Mouse (Mus musculus): ENCODE data around the gene Tlr6. TPM values are rescaled to one million over a fixed set of nuclear protein-coding genes. Genes with fewer than 3 reads are reported as not detected.

The Tlr6 gene
- total and polyA plus RNA-seq, 3 experiments = 0.72 to 4.6 (median 2.5) TPM

DNA sequence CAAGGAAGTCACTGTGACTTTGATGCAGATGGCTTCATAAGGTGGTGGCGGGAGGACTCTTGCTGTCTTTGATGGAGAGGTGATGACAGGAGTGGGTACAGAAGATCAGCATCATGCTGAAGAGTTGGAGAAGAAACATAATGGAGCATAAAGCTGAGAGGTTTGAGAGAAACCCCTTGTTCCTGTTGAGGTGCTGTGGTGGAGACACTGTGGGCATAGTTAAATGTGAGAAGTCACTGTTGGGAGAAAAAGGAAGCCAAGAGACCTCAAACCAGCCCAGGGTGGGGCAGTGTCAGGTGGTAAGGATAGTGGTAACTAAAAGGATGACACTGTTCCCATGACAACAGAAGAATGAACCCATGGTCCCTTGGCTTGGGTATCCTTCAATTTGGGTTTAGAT lies 30.0 kb upstream of the Tlr6 start:
- H3K4me2 ChIP-seq (ENCODE audit: insufficient read depth, low read depth, poor library complexity, severe bottlenecking) = no peak overlapping the region
- H3K27ac ChIP-seq (ENCODE audit: insufficient read depth, low read depth) = no peak overlapping the region
- DNase-seq (ENCODE audit: extremely low read depth) = no peak
- H3K4me1 ChIP-seq (ENCODE audit: control insufficient read depth in 1 of 2, insufficient read depth in 2 of 2) = peaks cover 2 to 8% of the 10 kb centered on the region in 2 experiments; a peak in 2 of 4 replicates
- TF ChIP-seq RCOR1 (conservative IDR thresholded peaks at IDR 0.05; ENCODE audit: low read depth, low read length) = no peak
- no peak for TF ChIP-seq UBTF (IDR thresholded peaks at IDR 0.05; ENCODE audit: low read depth, low read length)
- TF ChIP-seq MAZ (IDR thresholded peaks at IDR 0.05; ENCODE audit: low read depth, low read length) = no peak
- no peak for TF ChIP-seq IRF4 (IDR thresholded peaks at IDR 0.05; ENCODE audit: low read depth, low read length)
- TF ChIP-seq BHLHE40 (IDR thresholded peaks at IDR 0.05; ENCODE audit: low read depth, low read length) = no peak
- no peak for TF ChIP-seq CHD1 (IDR thresholded peaks at IDR 0.05; ENCODE audit: low read depth, low read length)
- TF ChIP-seq KAT2A (IDR thresholded peaks at IDR 0.05; ENCODE audit: insufficient replicate concordance, low read length) = no peak
- TF ChIP-seq USF2 (conservative IDR thresholded peaks at IDR 0.05; ENCODE audit: low read depth, low read length) = no peak
- no peak for TF ChIP-seq ZKSCAN1 (IDR thresholded peaks at IDR 0.05; ENCODE audit: borderline replicate concordance, low read depth, low read length)
- TF ChIP-seq CTCF (conservative IDR thresholded peaks at IDR 0.05 in 1 of 2, IDR thresholded peaks at IDR 0.05 in 1 of 2; ENCODE audit: low read depth in 2 of 2, low read length in 2 of 2) = no peak
- TF ChIP-seq JUN (IDR thresholded peaks at IDR 0.05; ENCODE audit: insufficient read depth, low read depth, low read length) = no peak
- TF ChIP-seq SMC3 (IDR thresholded peaks at IDR 0.05; ENCODE audit: low read depth, low read length) = no peak
- TF ChIP-seq GABPA (IDR thresholded peaks at IDR 0.05; ENCODE audit: insufficient replicate concordance, low read depth, low read length) = no peak
- no peak for TF ChIP-seq CHD2 (IDR thresholded peaks at IDR 0.05; ENCODE audit: low read length)
- H3K36me3 ChIP-seq (replicated peaks in 1 of 2; ENCODE audit: control insufficient read depth in 1 of 2, insufficient read depth in 1 of 2, low read length in 1 of 2) = no peaks in the 10 kb centered on the region
- in situ Hi-C loops (cut with MboI; ENCODE audit: low pct_ligation_motif_present, low pct_unique_long_range_greater_than_20kb, low sequenced_read_pairs) (no loop called here), dilution Hi-C loops (cut with MboI; ENCODE audit: extremely low pct_ligation_motif_present, extremely low pct_unique_long_range_greater_than_20kb, low sequenced_read_pairs) (no loop called here)
- H3K79me2 ChIP-seq (replicated peaks; ENCODE audit: control insufficient read depth, extremely low read depth, insufficient read depth, poor library complexity, severe bottlenecking) = no peaks in the 10 kb centered on the region
- H3K9me3 ChIP-seq (replicated peaks; ENCODE audit: low read length) = no peaks in the 10 kb centered on the region
- H3K4me3 ChIP-seq (replicated peaks in 1 of 3; ENCODE audit: low read depth in 2 of 3, low read length in 2 of 3, poor library complexity in 1 of 3) = no peak overlapping the region
- H3K27me3 ChIP-seq (replicated peaks) = no peaks in the 10 kb centered on the region
- H3K9ac ChIP-seq (ENCODE audit: insufficient read depth, low read depth) = no peak overlapping the region

DNA sequence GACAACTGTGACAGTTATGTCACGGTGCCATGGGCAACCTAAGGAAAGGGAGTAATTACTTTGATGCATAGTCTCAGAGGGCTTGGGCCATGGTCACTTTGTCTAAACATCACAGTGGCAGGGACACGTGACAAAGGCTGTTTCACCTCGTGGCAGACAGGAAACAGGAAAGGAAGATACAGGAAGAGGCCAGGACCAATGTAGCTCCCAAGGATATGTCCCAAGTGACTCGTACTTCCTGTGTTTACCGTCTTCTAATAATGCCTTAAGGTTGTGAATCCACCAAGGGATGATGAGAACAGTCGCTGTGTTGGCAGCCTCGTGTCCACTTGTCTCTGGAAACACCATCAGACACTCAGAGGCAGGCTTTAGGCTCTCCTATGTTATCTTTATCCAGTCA lies 26.1 kb upstream of the Tlr6 start:
- H3K27me3 ChIP-seq (replicated peaks) = no peaks in the 10 kb centered on the region
- no peak overlapping the region for H3K9ac ChIP-seq (ENCODE audit: insufficient read depth, low read depth)
- no peak overlapping the region for H3K27ac ChIP-seq (ENCODE audit: insufficient read depth, low read depth)
- dilution Hi-C loops (cut with MboI; ENCODE audit: extremely low pct_ligation_motif_present, extremely low pct_unique_long_range_greater_than_20kb, low sequenced_read_pairs) = no loop called here
- no peak overlapping the region for H3K4me3 ChIP-seq (replicated peaks in 1 of 3; ENCODE audit: low read depth in 2 of 3, low read length in 2 of 3, poor library complexity in 1 of 3)
- DNase-seq (ENCODE audit: extremely low read depth) = no peak
- TF ChIP-seq ETS1 (conservative IDR thresholded peaks at IDR 0.05; ENCODE audit: low read depth, low read length) (no peak), MAFK (IDR thresholded peaks at IDR 0.05; ENCODE audit: insufficient replicate concordance, low read length) (no peak), KAT2A (IDR thresholded peaks at IDR 0.05; ENCODE audit: insufficient replicate concordance, low read length) (no peak), USF2 (conservative IDR thresholded peaks at IDR 0.05; ENCODE audit: low read depth, low read length) (no peak), IRF4 (IDR thresholded peaks at IDR 0.05; ENCODE audit: low read depth, low read length) (no peak)
- in situ Hi-C loops (cut with MboI; ENCODE audit: low pct_ligation_motif_present, low pct_unique_long_range_greater_than_20kb, low sequenced_read_pairs) = no loop called here
- H3K9me3 ChIP-seq (replicated peaks; ENCODE audit: low read length) = no peaks in the 10 kb centered on the region
- no peaks in the 10 kb centered on the region for H3K36me3 ChIP-seq (replicated peaks in 1 of 2; ENCODE audit: control insufficient read depth in 1 of 2, insufficient read depth in 1 of 2, low read length in 1 of 2)
- H3K4me2 ChIP-seq (ENCODE audit: insufficient read depth, low read depth, poor library complexity, severe bottlenecking) = no peak overlapping the region
- H3K4me1 ChIP-seq (ENCODE audit: control insufficient read depth in 1 of 2, insufficient read depth in 2 of 2) = peaks cover 2 to 10% of the 10 kb centered on the region in 2 experiments; a peak in 2 of 4 replicates
- no peaks in the 10 kb centered on the region for H3K79me2 ChIP-seq (replicated peaks; ENCODE audit: control insufficient read depth, extremely low read depth, insufficient read depth, poor library complexity, severe bottlenecking)

Data from CH12.LX (cell line).